Mouse (Mus musculus) heart, embryonic 16.5 days (tissue): ENCODE results near the gene Ttc39b. TPM values are rescaled to one million over a fixed set of nuclear protein-coding genes. Genes with fewer than 3 reads are reported as not detected.
"Not testable (repeated sequence)": the region's sequence is repeated elsewhere in the genome, so short reads cannot be mapped to it uniquely, and the experiment has no call there.

Experiments
- ATAC-seq: fragments of 200-750 bp; cut with Nextera tagmentation; replicated peaks from 2 replicates; pipeline ENCODE4 v1.8.0; 2017; ENCODE audit warnings: moderate number of reproducible peaks; ENCODE audit not compliant: insufficient read depth, low FRiP score; ENCODE audit errors: extremely low read depth
- H3K27ac ChIP-seq: fragments of 300-500 bp; sonication (generic); 2 replicates; pipeline ENCODE4 v1.5.1; 2014; ENCODE audit warnings: mild to moderate bottlenecking, low read length, control low read depth, moderate library complexity
- H3K27me3 ChIP-seq: fragments of 300-500 bp; sonication (generic); 2 replicates; pipeline ENCODE4 v1.6.1; 2014; ENCODE audit warnings: low read length, mixed read lengths; ENCODE audit not compliant: control insufficient read depth, insufficient read depth
- H3K36me3 ChIP-seq: fragments of 300-500 bp; sonication (generic); 2 replicates; pipeline ENCODE4 v1.6.1; 2014; ENCODE audit not compliant: control insufficient read depth, insufficient read depth
- H3K4me1 ChIP-seq: fragments of 300-500 bp; sonication (generic); 2 replicates; pipeline ENCODE4 v1.6.1; 2014; ENCODE audit warnings: low read length, mixed read lengths; ENCODE audit not compliant: control insufficient read depth, insufficient read depth
- H3K4me2 ChIP-seq: fragments of 300-500 bp; sonication (generic); 2 replicates; pipeline ENCODE4 v1.6.1; 2014; ENCODE audit warnings: low read depth, mild to moderate bottlenecking, control low read depth, low read length
- H3K4me3 ChIP-seq: fragments of 300-500 bp; sonication (generic); 2 replicates; pipeline ENCODE4 v1.5.1; 2014; ENCODE audit warnings: mild to moderate bottlenecking, control low read depth, low read length
- H3K9ac ChIP-seq: fragments of 300-500 bp; sonication (generic); 2 replicates; pipeline ENCODE4 v1.6.1; 2014; ENCODE audit warnings: low read length, control low read depth
- H3K9me3 ChIP-seq: fragments of 300-500 bp; sonication (generic); replicated peaks from 2 replicates; pipeline ENCODE4 v1.6.1; 2016; ENCODE audit warnings: low read length; ENCODE audit not compliant: control insufficient read depth
- WGBS: fragments of 180-500 bp; shearing (Covaris S2); extraction: QIAGEN DNeasy Blood & Tissue Kit; methylation state at CpG from one replicate; pipeline ENCODE4 v1.1.7; 2014; 5-methylcytosine and 5-hydroxymethylcytosine counted together
- polyA plus RNA-seq: library from polyadenylated mRNA; unstranded; fragments of >200 nt; fragmentation: Nextera tagmentation; extraction: Ambion mirVana; gene quantifications from 2 replicates; pipeline ENCODE4 v1.2.1, GENCODE M21; 2015

The Ttc39b gene
- polyA plus RNA-seq, 1 experiment from 2014 or later, result 2.2 TPM

GRCm38 (mm10) chr4:83257279-83258260, 66.5 kb downstream of the Ttc39b start:
- WGBS, result 74% methylated on average over 17 of the region's 17 CpGs
- Histone ChIP-seq H3K36me3 (no peaks in the 10 kb centered on the region), H3K27me3 (no peaks in the 10 kb centered on the region), H3K27ac (no peak overlapping the region), H3K9me3 (no peaks in the 10 kb centered on the region), H3K4me1 (no peaks in the 10 kb centered on the region), H3K9ac (no peak overlapping the region), H3K4me2 (no peak overlapping the region), H3K4me3 (no peak overlapping the region)
- ATAC-seq, result 0 out of 2 replicates have a peak, but pooled peaks have one; percentile 6

- no peak overlapping the region for H3K9ac ChIP-seq
- no peaks in the 10 kb centered on the region for H3K9me3 ChIP-seq
- H3K4me2 ChIP-seq, result no peak overlapping the region
- H3K27ac ChIP-seq, result no peak overlapping the region
- ATAC-seq, result peak; percentile 61
- H3K4me1 ChIP-seq, result no peaks in the 10 kb centered on the region
- no peaks in the 10 kb centered on the region for H3K36me3 ChIP-seq
- no peak overlapping the region for H3K4me3 ChIP-seq
- H3K27me3 ChIP-seq, result no peaks in the 10 kb centered on the region
- 67% methylated on average over 11 of the region's 11 CpGs for WGBS
These were observed 67.3 kb downstream of the Ttc39b start for GRCm38 (mm10) chr4:83256779-83257178.

- Histone ChIP-seq H3K4me2 (no peak overlapping the region), H3K36me3 (no peaks in the 10 kb centered on the region), H3K9ac (no peak overlapping the region), H3K4me3 (no peak overlapping the region), H3K9me3 (no peaks in the 10 kb centered on the region), H3K27ac (no peak overlapping the region), H3K27me3 (no peaks in the 10 kb centered on the region), H3K4me1 (no peaks in the 10 kb centered on the region)
- 81% methylated on average over 10 of the region's 10 CpGs for WGBS
- ATAC-seq, result no peak
These were observed 69.1 kb downstream of the Ttc39b start for GRCm38 (mm10) chr4:83254941-83255340.

GRCm38 (mm10) chr4:83253679-83254078, 70.4 kb downstream of the Ttc39b start:
- Histone ChIP-seq H3K27me3 (no peaks in the 10 kb centered on the region), H3K4me2 (no peak overlapping the region), H3K36me3 (no peaks in the 10 kb centered on the region), H3K4me1 (no peaks in the 10 kb centered on the region), H3K27ac (no peak overlapping the region), H3K4me3 (no peak overlapping the region), H3K9me3 (no peaks in the 10 kb centered on the region), H3K9ac (no peak overlapping the region)
- 84% methylated on average over 6 of the region's 6 CpGs for WGBS
- no peak for ATAC-seq

GRCm38 (mm10) chr4:83243706-83244105, 80.3 kb downstream of the Ttc39b start:
- no peak for ATAC-seq
- Histone ChIP-seq H3K9me3 (no peaks in the 10 kb centered on the region), H3K36me3 (peaks cover 2% of the 10 kb centered on the region; the same call in 1 of the 2 replicates), H3K4me1 (no peaks in the 10 kb centered on the region), H3K4me3 (no peak overlapping the region), H3K27ac (no peak overlapping the region), H3K27me3 (no peaks in the 10 kb centered on the region), H3K9ac (no peak overlapping the region), H3K4me2 (no peak overlapping the region)
- 87% methylated on average over 10 of the region's 10 CpGs for WGBS

GRCm38 (mm10) chr4:83241630-83242029, 82.4 kb downstream of the Ttc39b start:
- ATAC-seq, result no peak
- no peak overlapping the region for H3K4me3 ChIP-seq
- no peaks in the 10 kb centered on the region for H3K4me1 ChIP-seq
- WGBS, result 49% methylated on average over 5 of the region's 5 CpGs
- no peak overlapping the region for H3K9ac ChIP-seq
- peaks cover 7% of the 10 kb centered on the region for H3K36me3 ChIP-seq
- H3K4me2 ChIP-seq, result no peak overlapping the region
- no peaks in the 10 kb centered on the region for H3K27me3 ChIP-seq
- H3K9me3 ChIP-seq, result no peaks in the 10 kb centered on the region
- no peak overlapping the region for H3K27ac ChIP-seq

- Histone ChIP-seq H3K4me1 (no peaks in the 10 kb centered on the region), H3K4me2 (no peak overlapping the region), H3K27ac (no peak overlapping the region), H3K4me3 (no peak overlapping the region), H3K36me3 (peaks cover 7% of the 10 kb centered on the region), H3K9me3 (no peaks in the 10 kb centered on the region), H3K27me3 (no peaks in the 10 kb centered on the region), H3K9ac (no peak overlapping the region)
- ATAC-seq, result no peak
- 85% methylated on average over 5 of the region's 5 CpGs for WGBS
These were observed 86.4 kb downstream of the Ttc39b start for GRCm38 (mm10) chr4:83237656-83238055.

- not testable (repeated sequence) for H3K27ac ChIP-seq, H3K4me1 ChIP-seq, H3K9ac ChIP-seq, H3K4me2 ChIP-seq, H3K9me3 ChIP-seq, H3K4me3 ChIP-seq, H3K27me3 ChIP-seq, ATAC-seq, H3K36me3 ChIP-seq
- WGBS, result 67% methylated on average over 1 of the region's 3 CpGs
These were observed 88.8 kb downstream of the Ttc39b start for GRCm38 (mm10) chr4:83235304-83235703.

GRCm38 (mm10) chr4:83234739-83235138, 89.3 kb downstream of the Ttc39b start:
- no peak overlapping the region for H3K4me3 ChIP-seq
- H3K4me2 ChIP-seq, result no peak overlapping the region
- no peak for ATAC-seq

More at GRCm38 (mm10) chr4:83234739-83235138, 89.3 kb downstream of the Ttc39b start:
- no peaks in the 10 kb centered on the region for H3K4me1 ChIP-seq
- H3K9me3 ChIP-seq, result no peaks in the 10 kb centered on the region
- H3K9ac ChIP-seq, result no peak overlapping the region
- WGBS, result 80% methylated on average over 11 of the region's 11 CpGs
- H3K36me3 ChIP-seq, result peaks cover 5% of the 10 kb centered on the region
- no peaks in the 10 kb centered on the region for H3K27me3 ChIP-seq
- no peak overlapping the region for H3K27ac ChIP-seq
